Mouse (Mus musculus) embryonic fibroblast, embryonic 13.5 days (primary cell): ENCODE measurements around the gene E330021D16Rik.

Source experiments
- CTCF ChIP-seq: IDR thresholded peaks from 2 replicates; pipeline ENCODE4 v1.5.1; 2011; ENCODE audit warnings: mild to moderate bottlenecking, control low read depth, low read length, moderate library complexity, borderline replicate concordance; ENCODE audit not compliant: insufficient read depth
- POLR2A ChIP-seq: IDR thresholded peaks from 2 replicates; pipeline ENCODE4 v1.6.1; 2011; ENCODE audit warnings: low read depth, mild to moderate bottlenecking, control low read depth, low read length, moderate library complexity

GRCm38 (mm10) chr6:136418333-136418848, 3.0 kb upstream of the E330021D16Rik start:
- TF ChIP-seq CTCF (no peak), POLR2A (no peak)
